Mouse (Mus musculus): ENCODE measurements around the gene Muc20. TPM values are rescaled to one million over a fixed set of nuclear protein-coding genes. Genes with fewer than 3 reads are reported as not detected.

Muc20 gene
- polyA plus RNA-seq (2015; fragmentation: Nextera tagmentation; extraction: Ambion mirVana), result not detected in 2 replicates

GRCm38 (mm10) chr16:32797426-32797689 is at the start of gene Muc20:
Muc20 (minus strand) TSS chr16:32797435.
- Histone ChIP-seq H3K4me3 (replicated peaks) (no peak within 1 kb of the TSS), H3K4me1 (no peaks in the 10 kb centered on the region), H3K9me3 (replicated peaks) (no peaks in the 10 kb centered on the region), H3K27me3 (replicated peaks) (no peaks in the 10 kb centered on the region), H3K4me2 (no peak within 1 kb of the TSS), H3K9ac (replicated peaks) (no peak within 1 kb of the TSS), H3K36me3 (no peaks in the 10 kb centered on the region), H3K27ac (replicated peaks) (no peak within 1 kb of the TSS)
- 77% methylated on average over 3 of the region's 3 CpGs for WGBS
- ATAC-seq (ENCODE audit: low FRiP score), result no peak

DNA sequence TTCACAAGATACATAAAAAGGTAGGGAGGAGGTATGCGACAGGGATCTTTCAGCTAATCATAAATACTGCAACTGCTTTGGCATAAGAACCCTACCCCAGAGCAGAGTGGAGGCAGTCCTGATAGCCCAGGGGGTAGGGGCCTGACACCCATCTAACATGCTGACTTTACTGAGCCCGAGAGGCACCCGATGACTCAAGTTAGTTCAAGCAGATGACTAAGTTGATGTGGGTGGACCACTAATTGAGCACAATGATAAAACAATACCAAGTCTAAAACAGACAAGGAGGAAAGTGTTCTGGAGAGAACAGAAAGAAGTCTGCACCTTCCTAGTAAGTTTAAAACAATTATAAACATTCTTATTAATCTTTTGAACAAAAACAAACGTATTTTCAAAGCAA is 34.3 kb upstream of the Muc20 start:
- ATAC-seq (ENCODE audit: low FRiP score), result no peak
- H3K4me3 ChIP-seq (replicated peaks), result no peak overlapping the region
- no peaks in the 10 kb centered on the region for H3K4me1 ChIP-seq
- H3K27me3 ChIP-seq (replicated peaks), result no peaks in the 10 kb centered on the region
- no peaks in the 10 kb centered on the region for H3K9me3 ChIP-seq (replicated peaks)
- H3K9ac ChIP-seq (replicated peaks), result no peak overlapping the region
- H3K27ac ChIP-seq (replicated peaks), result no peak overlapping the region
- H3K36me3 ChIP-seq, result peaks cover 71% of the 10 kb centered on the region
- no peak overlapping the region for H3K4me2 ChIP-seq
- WGBS, result 88% methylated on average over 4 of the region's 4 CpGs

GRCm38 (mm10) chr16:32829104-32829503 is 31.9 kb upstream of the Muc20 start:
- Histone ChIP-seq H3K27me3 (replicated peaks) (no peaks in the 10 kb centered on the region), H3K4me3 (replicated peaks) (no peak overlapping the region), H3K9me3 (replicated peaks) (no peaks in the 10 kb centered on the region), H3K4me2 (no peak overlapping the region), H3K36me3 (peaks cover 72% of the 10 kb centered on the region), H3K27ac (replicated peaks) (no peak overlapping the region), H3K9ac (replicated peaks) (no peak overlapping the region), H3K4me1 (no peaks in the 10 kb centered on the region)
- 92% methylated on average over 11 of the region's 11 CpGs for WGBS
- no peak for ATAC-seq (ENCODE audit: low FRiP score)

- WGBS, result 96% methylated on average over 11 of the region's 11 CpGs
- no peak overlapping the region for H3K4me2 ChIP-seq
Observed at GRCm38 (mm10) chr16:32826521-32826920, 29.3 kb upstream of the Muc20 start.

GRCm38 (mm10) chr16:32825380-32825779 is 28.1 kb upstream of the Muc20 start:
- H3K4me3 ChIP-seq (replicated peaks), result no peak overlapping the region
- no peaks in the 10 kb centered on the region for H3K27me3 ChIP-seq (replicated peaks)
- H3K36me3 ChIP-seq, result peaks cover 83% of the 10 kb centered on the region
- H3K4me1 ChIP-seq, result no peaks in the 10 kb centered on the region
- H3K9ac ChIP-seq (replicated peaks), result no peak overlapping the region
- 90% methylated on average over 12 of the region's 12 CpGs for WGBS
- ATAC-seq (ENCODE audit: low FRiP score), result no peak
- H3K27ac ChIP-seq (replicated peaks), result no peak overlapping the region
- H3K4me2 ChIP-seq, result no peak overlapping the region
- H3K9me3 ChIP-seq (replicated peaks), result no peaks in the 10 kb centered on the region

More at GRCm38 (mm10) chr16:32826521-32826920, 29.3 kb upstream of the Muc20 start:
- ATAC-seq (ENCODE audit: low FRiP score), result no peak
- H3K4me3 ChIP-seq (replicated peaks), result no peak overlapping the region
- no peaks in the 10 kb centered on the region for H3K9me3 ChIP-seq (replicated peaks)
- H3K36me3 ChIP-seq, result peaks cover 78% of the 10 kb centered on the region
- H3K9ac ChIP-seq (replicated peaks), result no peak overlapping the region
- no peaks in the 10 kb centered on the region for H3K27me3 ChIP-seq (replicated peaks)
- no peaks in the 10 kb centered on the region for H3K4me1 ChIP-seq
- H3K27ac ChIP-seq (replicated peaks), result no peak overlapping the region

GRCm38 (mm10) chr16:32824061-32824460 is 26.8 kb upstream of the Muc20 start:
- no peaks in the 10 kb centered on the region for H3K4me1 ChIP-seq
- peaks cover 73% of the 10 kb centered on the region for H3K36me3 ChIP-seq
- no peak overlapping the region for H3K27ac ChIP-seq (replicated peaks)
- H3K4me2 ChIP-seq, result no peak overlapping the region
- H3K9ac ChIP-seq (replicated peaks), result no peak overlapping the region
- ATAC-seq (ENCODE audit: low FRiP score), result no peak
- no peak overlapping the region for H3K4me3 ChIP-seq (replicated peaks)
- no peaks in the 10 kb centered on the region for H3K9me3 ChIP-seq (replicated peaks)
- 89% methylated on average over 13 of the region's 13 CpGs for WGBS
- no peaks in the 10 kb centered on the region for H3K27me3 ChIP-seq (replicated peaks)

DNA sequence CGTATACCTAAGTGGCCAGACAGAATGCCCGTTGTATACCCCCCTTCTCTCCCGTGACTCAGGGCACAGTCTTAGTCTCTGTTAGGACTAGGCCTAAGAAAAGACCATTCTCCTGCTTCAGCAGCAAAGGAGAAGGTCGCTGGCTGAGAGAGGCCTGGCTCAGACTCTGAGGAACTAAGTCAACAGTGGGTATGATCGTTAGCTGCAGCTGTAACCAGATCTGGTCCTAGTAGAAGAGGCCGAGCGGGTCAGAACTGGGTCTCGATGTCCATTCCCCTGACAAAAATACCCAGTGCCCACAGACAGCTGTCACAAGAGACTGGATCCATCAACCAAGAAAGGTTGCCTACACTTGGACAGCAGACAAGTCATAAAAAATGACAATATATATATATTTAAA is 26.3 kb upstream of the Muc20 start:
- H3K9me3 ChIP-seq (replicated peaks), result no peaks in the 10 kb centered on the region
- ATAC-seq (ENCODE audit: low FRiP score), result no peak
- no peaks in the 10 kb centered on the region for H3K4me1 ChIP-seq
- H3K9ac ChIP-seq (replicated peaks), result no peak overlapping the region
- peaks cover 68% of the 10 kb centered on the region for H3K36me3 ChIP-seq
- H3K4me3 ChIP-seq (replicated peaks), result no peak overlapping the region
- H3K27me3 ChIP-seq (replicated peaks), result no peaks in the 10 kb centered on the region
- 91% methylated on average over 8 of the region's 8 CpGs for WGBS
- no peak overlapping the region for H3K27ac ChIP-seq (replicated peaks)
- H3K4me2 ChIP-seq, result no peak overlapping the region

DNA sequence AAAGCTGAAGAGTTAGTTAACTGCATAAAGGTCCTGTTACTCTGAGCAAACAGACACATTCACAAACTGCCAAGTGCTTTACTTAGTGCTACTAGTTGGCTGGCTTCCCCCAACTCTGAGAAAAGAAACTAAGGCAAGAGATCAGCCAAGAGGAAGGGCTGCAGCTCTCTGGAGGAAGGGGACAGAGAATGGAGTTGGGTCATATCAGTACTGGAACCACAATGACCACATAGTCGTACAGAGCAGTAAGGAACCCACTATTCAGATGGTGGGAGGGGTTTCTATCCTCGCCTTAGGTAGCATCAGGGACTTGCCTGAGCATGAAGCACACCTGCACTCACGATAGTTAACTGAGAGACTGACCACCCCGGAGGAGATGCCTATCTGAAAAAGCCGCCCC is 25.6 kb upstream of the Muc20 start:
- no peaks in the 10 kb centered on the region for H3K9me3 ChIP-seq (replicated peaks)
- no peaks in the 10 kb centered on the region for H3K4me1 ChIP-seq
- no peak overlapping the region for H3K9ac ChIP-seq (replicated peaks)
- H3K36me3 ChIP-seq, result peaks cover 62% of the 10 kb centered on the region
- H3K4me3 ChIP-seq (replicated peaks), result no peak overlapping the region
- no peak overlapping the region for H3K27ac ChIP-seq (replicated peaks)
- WGBS, result 87% methylated on average over 5 of the region's 5 CpGs
- no peak overlapping the region for H3K4me2 ChIP-seq
- ATAC-seq (ENCODE audit: low FRiP score), result no peak
- no peaks in the 10 kb centered on the region for H3K27me3 ChIP-seq (replicated peaks)

DNA sequence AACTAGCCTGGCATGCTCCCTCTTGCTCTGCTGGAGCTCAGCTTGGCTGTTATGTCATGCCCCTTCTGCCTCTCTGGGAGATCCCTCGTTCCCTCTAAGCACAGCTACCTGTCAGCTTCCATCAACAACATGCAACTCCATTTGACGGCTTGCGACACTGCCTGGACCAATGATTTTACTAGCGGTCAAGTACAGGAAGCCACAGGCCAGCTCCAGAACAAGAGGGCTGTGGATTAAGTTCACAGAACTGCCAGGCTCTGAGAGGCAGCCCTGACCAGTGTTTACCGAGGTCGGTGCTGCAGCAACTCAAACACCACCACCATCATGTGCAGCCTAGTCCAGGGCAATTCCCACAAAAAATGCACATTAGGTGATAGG is 25.2 kb upstream of the Muc20 start:
- 87% methylated on average over 6 of the region's 6 CpGs for WGBS
- Histone ChIP-seq H3K4me2 (no peak overlapping the region), H3K4me3 (replicated peaks) (no peak overlapping the region), H3K9ac (replicated peaks) (no peak overlapping the region), H3K27me3 (replicated peaks) (no peaks in the 10 kb centered on the region), H3K27ac (replicated peaks) (no peak overlapping the region), H3K4me1 (no peaks in the 10 kb centered on the region), H3K36me3 (peaks cover 58% of the 10 kb centered on the region), H3K9me3 (replicated peaks) (no peaks in the 10 kb centered on the region)
- ATAC-seq (ENCODE audit: low FRiP score), result no peak

- Histone ChIP-seq H3K9ac (replicated peaks) (no peak overlapping the region), H3K4me2 (no peak overlapping the region), H3K27me3 (replicated peaks) (no peaks in the 10 kb centered on the region), H3K27ac (replicated peaks) (no peak overlapping the region), H3K9me3 (replicated peaks) (no peaks in the 10 kb centered on the region), H3K36me3 (peaks cover 54% of the 10 kb centered on the region), H3K4me1 (no peaks in the 10 kb centered on the region), H3K4me3 (replicated peaks) (no peak overlapping the region)
- WGBS, result 81% methylated on average over 10 of the region's 10 CpGs
- no peak for ATAC-seq (ENCODE audit: low FRiP score)
Observed at GRCm38 (mm10) chr16:32821772-32822449, 24.7 kb upstream of the Muc20 start.

GRCm38 (mm10) chr16:32818441-32818840 is 21.2 kb upstream of the Muc20 start:
- no peak for ATAC-seq (ENCODE audit: low FRiP score)
- Histone ChIP-seq H3K27ac (replicated peaks) (no peak overlapping the region), H3K9ac (replicated peaks) (no peak overlapping the region), H3K4me3 (replicated peaks) (no peak overlapping the region), H3K36me3 (peaks cover 19% of the 10 kb centered on the region), H3K27me3 (replicated peaks) (no peaks in the 10 kb centered on the region), H3K4me1 (peaks cover 14% of the 10 kb centered on the region), H3K4me2 (no peak overlapping the region), H3K9me3 (replicated peaks) (no peaks in the 10 kb centered on the region)
- WGBS, result 91% methylated on average over 5 of the region's 5 CpGs

DNA sequence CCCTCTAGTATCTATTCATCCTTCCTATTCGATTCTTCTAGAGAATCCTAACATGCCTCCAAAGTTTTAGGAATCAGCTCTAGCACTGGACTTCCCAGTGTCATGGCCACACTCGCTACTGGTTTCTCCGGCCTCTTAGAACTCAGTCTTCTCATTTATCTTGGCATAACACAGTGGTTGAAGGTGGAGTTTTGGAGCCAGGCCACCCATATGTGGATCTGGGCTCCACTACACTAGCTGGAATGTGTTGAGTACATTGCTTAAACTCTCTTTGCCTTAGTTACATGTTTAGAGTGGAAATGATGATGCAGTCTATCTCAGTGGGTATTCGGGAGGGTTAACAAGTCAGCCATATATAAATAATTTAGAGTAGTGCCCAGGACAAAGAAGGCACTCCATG is 20.8 kb upstream of the Muc20 start:
- Histone ChIP-seq H3K27ac (replicated peaks) (no peak overlapping the region), H3K9me3 (replicated peaks) (no peaks in the 10 kb centered on the region), H3K27me3 (replicated peaks) (no peaks in the 10 kb centered on the region), H3K4me2 (no peak overlapping the region), H3K4me1 (peaks cover 14% of the 10 kb centered on the region), H3K36me3 (peaks cover 15% of the 10 kb centered on the region), H3K4me3 (replicated peaks) (no peak overlapping the region), H3K9ac (replicated peaks) (no peak overlapping the region)
- 88% methylated on average over 4 of the region's 4 CpGs for WGBS
- ATAC-seq (ENCODE audit: low FRiP score), result no peak

Measured in neural tube, embryonic 15.5 days (tissue).